Mouse (Mus musculus): ENCODE data around the gene Zfp653.
"Not testable (repeated sequence)": the region's sequence is repeated elsewhere in the genome, so short reads cannot be mapped to it uniquely, and the experiment has no call there.

Gene Zfp653

DNA sequence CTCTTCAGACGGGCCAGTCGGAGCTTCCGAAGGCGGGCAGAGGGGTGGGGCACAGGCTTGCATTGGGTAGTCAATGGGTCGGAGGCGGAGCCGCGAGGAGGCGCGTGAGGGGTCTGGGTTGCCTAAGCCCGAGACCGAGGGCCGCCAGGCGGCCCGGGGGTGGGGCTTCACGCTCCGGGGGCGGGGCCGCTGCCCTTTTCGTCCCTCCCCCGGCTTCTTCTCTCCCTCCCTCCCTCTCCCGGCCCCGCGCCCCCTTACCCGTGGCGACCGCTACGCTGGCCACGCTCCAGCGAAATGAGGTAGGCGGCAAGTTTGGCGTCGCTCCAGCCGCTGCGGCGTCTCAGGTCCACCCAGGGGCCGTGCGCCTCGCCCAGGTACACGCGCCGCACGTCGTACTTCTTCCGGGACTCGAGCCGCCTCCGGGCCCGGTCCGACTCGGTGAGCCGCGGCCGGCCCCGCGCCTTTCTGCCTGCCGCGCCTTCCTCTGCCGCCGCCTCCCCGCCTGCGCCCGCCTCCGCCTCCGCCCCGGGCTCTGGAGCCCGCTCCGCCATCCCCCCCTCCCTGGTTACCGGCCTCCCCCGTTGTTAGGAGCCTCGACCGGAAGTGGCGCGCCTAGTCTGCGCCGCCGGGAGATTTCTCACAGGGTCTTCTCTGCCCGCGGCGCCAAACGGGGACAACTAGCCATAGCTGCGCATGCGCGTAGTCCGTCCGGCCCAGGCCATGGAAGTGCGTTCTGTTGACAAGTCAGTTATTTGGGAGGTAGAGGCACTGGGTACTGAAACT lies at the start of gene Zfp653, which contains the start of gene Gm49318:
TSS of gene Zfp653 (minus strand) at position 586 of the 783 bp plus-strand sequence.
TSS of gene Gm49318 (minus strand) at position 469 of the 783 bp plus-strand sequence.
- peak; percentile 91 for DNase-seq (ENCODE audit: low spot score)

DNA sequence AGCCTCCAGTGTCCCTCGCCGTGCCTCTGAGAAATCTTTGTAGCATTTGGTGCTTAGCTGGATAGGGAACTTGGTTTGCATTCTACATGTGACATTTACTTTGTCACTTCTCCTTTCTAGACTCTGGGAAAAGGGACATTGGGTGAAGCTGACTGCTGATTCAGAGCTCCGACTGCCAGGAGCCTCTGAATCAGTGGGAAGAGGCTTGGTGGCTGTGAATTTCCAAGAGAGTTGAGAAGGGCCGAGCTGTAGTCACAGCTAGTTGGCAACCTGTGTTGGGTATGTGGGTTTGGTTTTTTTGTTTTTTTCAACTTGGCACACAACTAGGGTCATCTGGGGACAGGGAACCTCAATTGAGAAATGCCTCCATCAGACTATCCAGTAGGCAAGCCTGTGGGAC lies 48.4 kb upstream of the Zfp653 start:
- no peak for DNase-seq (ENCODE audit: low spot score)

DNA sequence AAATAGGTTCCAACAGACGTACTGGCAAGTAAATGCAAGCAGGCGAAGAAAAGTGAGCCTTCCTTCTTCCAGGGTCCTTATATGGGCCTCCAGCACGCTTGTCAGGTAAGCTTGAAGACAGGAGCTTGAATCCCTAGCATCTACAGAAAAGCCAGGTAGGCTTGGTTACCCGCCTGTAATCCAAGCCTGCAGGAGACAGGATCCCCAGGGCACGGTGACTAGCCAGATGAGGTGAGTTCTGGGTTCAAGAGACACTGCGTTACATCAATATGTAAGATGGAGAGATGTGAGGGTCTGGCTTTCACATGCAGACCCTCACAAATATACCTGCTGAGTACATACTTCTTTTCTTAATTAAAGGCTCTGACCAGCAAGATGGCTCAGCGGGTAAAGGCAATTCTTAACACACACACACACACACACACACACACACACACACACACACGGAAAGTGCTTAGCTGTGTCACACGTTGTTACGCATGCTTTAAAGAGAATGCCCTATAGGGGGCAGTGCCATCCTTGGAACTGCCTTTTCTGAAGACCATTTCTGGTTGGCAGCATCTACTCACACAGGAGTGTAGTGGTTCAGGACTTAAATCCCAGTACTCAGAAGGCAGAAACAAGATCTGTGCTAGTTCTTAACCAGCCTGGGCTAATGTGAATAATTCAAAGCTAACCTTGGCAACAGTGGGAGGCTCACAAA lies 46.7 kb upstream of the Zfp653 start:
- DNase-seq (ENCODE audit: low spot score): peak; percentile 64

DNA sequence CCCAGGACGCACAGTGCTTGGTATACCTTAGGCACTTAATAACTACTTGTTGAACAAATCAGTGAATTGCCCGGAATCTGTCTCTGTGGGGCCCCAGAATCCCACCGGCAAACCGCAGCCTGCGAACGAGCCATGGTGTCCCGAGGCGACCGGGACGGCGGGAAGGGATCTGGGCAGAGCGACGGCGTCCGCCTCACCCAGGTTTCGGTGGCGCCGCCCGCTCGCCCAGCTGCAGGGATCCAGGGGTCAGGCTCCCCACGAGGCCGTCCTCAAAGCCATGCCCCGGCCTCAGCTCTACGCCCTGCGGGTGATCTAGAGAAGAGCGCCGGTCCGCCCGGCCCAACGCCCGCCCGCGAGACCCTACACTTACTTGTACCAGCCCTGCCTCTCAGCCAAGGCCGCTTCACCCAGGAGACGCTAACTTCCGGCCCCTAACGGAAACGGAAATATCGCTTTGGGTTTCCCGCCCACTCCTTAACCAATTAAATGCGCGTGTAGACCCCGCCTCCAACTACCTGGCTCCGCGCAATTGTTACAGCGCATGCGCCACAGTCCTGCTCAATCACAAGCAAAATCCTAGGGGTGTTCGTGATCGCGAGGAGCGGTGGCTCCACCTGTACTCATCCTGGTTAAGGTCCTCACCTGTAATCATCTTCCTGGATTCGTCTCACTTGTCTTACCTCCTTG lies 45.7 kb upstream of the Zfp653 start, which contains the start of gene Elof1:
TSS of gene Elof1 (minus strand) at position 433 of the 687 bp plus-strand sequence.
- DNase-seq (ENCODE audit: low spot score): peak; percentile 87

DNA sequence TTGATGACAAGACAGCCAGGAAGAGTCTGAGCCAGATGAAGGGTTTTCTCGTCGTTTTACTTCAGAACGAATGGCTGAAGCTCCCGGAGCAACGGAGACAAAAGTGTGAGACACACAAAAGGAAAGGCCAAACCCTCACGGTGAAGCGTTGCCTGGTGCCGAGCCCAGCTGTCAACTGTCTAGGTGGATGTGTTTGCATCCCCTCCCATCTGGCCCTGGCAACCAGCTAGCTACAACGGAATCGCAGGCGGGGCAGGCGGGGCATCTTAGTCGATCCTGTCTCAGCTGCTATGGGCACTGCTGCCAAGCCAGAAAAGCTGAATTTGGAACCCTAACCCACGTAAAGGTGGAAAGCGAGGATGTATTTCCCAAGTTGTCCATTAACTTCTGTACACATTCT lies 44.9 kb upstream of the Zfp653 start:
- no peak for DNase-seq (ENCODE audit: low spot score)

DNA sequence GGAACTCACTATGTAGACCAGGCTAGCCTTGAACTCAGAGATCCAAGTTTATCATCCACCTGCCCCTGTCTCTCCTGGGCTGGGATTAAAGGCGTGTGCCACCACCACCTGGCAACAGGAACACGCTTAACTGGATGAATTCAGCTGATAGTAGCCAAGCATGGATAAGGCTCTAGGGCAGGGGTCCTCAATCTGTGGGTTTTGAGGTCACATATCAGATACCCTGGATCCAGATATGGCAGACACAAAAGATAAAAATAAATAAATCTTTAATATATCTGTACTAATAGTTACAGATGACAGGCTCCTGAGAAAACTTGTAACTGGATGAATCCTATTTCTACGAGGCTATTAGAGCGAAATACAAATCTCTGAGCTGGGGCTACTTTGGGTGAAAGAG lies 44.5 kb upstream of the Zfp653 start:
- DNase-seq (ENCODE audit: low spot score): no peak

DNA sequence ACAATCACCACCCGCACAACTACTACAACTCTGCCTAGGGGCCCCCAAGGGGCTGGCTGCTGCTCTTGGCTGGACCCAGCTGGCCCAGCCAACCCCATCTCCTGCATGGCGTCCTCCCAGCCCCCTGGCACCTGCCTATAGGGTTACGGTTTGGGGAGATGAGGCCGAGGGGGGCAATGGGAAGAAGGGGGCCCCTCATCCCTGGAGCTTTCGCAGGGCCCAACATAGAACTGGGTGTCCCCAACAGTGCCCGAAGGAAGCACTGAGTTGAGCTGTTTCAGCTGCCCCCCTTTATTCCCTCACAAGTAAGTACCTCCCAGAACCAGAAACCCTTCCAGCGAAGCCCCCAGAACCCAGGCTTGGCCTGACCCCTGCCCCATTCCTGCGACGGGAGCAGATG lies 37.0 kb upstream of the Zfp653 start:
- DNase-seq (ENCODE audit: low spot score): no peak

DNA sequence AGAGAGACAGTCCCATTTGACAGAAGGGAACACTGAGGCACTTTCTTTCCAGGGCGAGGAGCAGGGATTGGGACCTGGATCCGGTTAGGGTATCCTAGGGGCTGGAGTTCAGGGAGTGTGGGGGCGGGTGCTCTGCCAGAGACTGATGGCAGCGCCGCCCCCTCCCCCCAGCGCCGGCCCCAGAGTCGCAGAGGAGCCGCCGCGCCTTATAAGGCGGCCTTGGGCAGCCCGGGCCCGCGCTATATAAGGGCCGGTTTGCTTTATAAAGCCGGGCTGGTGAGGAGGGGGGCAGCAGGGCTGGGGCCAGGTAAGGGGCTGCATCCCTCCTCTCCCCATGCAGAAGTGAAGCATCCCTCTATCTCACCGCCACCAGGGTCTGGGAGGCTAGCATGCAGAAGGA lies 28.7 kb upstream of the Zfp653 start:
- DNase-seq (ENCODE audit: low spot score): no peak

DNA sequence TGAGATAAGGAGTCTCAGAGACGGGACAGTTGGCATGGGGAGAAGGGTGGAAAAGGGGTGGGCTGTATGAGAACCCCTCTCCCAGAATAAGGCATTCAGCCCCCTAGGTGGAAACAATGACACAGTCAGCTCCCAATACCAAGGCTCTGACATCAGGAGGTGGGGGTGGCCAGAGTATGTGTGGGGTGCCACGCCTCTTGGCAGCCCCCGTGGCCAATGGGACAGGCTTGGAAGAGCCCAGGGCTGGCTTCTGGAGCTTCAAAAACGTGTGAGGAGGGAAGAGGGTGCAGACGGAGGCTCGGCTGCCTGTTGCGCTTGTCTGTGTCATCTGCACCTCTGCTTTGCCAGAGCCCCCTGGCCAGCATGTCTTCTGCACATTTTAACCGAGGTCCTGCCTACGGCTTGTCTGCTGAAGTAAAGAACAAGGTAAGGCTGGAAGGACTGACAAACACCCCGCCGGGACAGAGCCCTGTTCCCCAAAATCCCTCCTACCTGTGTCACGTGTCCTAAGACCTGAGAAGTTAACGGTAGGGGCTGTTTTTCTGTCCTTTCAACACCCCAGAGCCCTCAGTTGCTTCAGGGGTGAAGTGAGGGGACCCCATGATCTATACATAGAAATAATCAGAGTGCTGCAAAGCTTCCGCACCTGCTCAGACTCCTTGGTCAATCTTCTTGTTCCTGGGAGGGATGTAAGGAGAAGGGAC lies 28.0 kb upstream of the Zfp653 start, which contains the start of gene Cnn1:
TSS of gene Cnn1 (plus strand) at position 224 of the 704 bp plus-strand sequence.
- DNase-seq (ENCODE audit: low spot score): no peak

DNA sequence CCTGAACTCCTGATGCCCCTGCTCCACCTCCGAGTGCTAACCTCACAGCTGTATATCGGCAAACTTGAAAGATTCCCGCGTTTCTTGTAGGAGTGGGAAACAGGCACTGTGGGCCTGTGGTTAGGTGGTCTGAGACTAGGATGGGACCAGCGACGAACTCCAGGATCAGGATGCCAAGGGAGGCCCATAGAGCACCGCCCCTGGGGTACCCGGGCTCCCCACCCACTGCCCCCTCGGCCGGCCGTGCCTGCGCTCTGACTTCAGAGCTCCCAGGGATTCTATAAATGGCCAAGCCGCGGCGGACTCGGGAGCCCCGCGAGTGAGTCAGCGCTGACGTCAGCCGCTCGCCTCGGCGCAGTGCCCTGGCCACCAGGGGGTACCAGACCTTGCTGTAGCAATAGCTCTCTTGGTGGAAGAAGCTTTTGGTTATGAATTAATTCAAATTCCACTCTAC lies 24.7 kb upstream of the Zfp653 start:
- DNase-seq (ENCODE audit: low spot score): peak; percentile 73

DNA sequence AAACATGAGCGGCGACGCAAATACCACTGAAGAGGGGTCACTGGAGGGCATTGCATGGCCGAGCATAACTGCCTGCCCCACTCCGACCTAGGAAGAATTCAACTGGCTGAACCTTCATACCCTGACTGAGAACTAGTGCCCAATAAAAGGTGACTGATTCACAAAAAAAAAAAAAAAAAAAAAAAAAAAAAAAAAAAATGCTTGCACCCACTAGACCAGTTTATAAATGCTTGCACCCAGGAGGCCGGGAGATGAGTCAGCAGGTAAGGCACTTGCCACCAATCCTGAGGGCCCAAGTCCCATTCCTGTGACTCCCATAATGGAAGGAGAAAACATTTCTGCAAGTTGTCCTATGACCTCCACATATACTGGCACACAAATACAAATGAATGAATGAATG lies 21.6 kb upstream of the Zfp653 start:
- no peak for DNase-seq (ENCODE audit: low spot score)

DNA sequence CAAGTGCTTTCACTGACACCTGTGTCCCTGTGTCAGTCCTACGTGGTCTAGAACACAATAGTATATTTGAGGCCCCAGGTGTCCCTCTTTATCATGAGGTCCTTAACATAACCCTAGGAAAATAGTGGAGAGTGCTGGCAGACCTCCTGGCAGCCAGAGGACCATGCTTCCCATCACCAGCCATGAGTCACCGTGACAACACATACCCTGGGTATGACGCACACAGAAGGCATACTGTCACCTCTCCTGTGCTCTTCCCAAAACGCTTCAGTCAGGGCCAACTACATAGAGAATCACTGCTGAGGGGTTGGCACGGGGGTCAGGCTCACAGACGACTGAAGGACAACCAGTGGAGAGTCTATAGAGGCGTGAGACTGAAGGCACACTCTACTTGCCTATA lies 18.8 kb upstream of the Zfp653 start:
- no peak for DNase-seq (ENCODE audit: low spot score)

DNA sequence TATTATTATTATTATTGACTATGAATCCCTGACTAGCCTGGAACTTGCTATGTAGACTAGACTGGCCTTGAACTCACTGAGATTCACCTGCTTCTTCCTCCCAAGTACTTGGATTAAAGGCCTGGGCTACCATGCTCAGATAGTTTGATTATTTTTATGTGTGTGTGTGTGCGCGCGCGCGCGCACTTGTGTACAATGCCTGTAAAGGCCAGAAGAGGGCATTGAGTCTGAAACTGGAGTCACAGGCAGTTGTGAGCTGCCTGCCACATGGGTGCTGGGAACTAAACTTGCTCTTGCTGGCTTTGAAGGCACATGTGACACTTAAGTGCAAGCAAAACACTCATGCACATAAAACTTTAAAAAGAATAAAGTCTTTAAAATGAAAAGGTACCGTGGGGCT lies 18.1 kb upstream of the Zfp653 start:
- DNase-seq (ENCODE audit: low spot score): no peak

DNA sequence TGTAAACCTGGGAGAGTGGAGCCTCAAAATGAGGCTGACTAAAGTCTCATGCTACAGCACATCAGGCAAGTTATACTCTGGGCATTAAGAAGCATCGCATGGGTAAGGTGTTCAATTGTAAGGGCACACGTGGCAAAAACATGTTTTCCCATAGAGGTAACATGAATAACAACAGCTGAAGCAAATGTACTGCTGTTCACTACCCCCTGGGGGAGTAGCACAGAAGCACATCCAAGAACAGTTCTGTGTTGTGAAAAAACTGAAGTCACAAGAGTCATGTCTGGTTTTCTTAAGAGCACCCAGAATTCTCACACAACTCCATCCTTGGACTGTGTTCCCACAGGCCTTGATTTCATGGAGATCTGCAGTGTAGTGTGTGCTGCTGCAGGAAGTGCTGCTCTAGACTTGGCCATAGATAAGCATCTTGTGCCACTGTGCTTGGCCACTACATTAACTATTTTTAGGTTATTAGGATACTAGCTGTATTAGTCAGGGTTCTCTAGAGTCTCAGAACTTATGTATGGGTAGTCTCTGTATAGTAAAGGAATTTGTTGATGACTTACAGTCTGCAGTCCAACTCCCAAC lies 15.9 kb upstream of the Zfp653 start:
- no peak for DNase-seq (ENCODE audit: low spot score)

DNA sequence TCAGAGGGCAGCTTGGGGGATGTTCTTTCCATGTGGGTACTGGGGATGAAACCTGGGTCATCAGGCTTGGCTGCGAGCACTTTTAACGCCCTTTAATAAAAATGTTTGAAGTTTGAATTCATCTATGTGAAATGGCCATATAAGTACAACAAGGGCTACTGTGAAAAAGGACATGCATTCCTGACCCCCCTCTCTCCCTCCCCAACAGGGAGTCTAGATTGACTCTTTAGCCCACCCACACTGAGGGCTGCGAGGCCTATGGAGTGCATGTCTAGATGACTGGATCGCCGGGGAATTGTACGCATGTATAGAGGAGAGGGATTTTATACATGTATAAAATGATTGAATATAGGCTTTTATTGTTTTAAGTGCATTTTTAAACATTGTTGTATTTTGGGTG lies 14.8 kb upstream of the Zfp653 start:
- DNase-seq (ENCODE audit: low spot score): no peak

DNA sequence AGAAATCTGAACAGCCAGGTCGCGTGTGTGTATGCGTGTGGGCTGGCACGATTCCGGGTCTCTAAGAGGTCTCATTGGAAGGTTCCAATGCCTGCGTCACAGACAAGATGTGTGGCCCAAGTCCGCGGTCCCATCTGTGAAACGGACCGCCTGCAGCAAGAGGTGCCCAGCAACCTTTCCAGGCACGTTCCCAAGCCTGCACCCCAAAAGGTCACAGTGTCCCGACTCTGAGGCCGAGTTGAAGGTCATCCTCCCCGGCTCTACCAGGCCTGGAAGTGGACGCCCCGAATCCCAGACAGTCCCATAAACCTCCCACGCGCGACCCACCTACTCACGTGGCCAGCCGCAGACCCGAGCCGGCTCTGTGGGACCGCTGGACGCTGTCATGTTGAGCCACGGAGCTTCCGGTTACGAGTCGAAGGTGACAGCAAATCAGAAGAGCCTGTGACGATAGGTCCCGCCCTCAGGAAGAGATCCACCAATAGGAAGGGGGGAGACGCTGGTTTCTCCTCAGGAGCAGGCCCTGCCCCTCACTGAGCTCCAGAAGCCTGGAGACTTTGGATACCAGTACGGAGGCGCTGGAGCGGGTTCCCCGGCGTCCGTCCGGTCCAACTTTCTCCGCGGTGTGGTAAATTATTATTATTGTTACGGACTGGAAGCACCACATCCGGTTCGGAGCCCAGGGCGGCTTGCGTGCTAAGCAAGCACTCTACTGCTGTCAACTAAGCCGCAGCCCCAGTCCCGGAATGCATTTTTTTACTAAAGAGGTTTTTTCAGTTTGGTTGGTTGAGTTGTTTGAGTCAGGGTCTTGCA lies 14.1 kb upstream of the Zfp653 start, which contains the start of gene Ecsit:
TSS of gene Ecsit (minus strand) at position 417 of the 813 bp plus-strand sequence.
- peak; percentile 88 for DNase-seq (ENCODE audit: low spot score)

DNA sequence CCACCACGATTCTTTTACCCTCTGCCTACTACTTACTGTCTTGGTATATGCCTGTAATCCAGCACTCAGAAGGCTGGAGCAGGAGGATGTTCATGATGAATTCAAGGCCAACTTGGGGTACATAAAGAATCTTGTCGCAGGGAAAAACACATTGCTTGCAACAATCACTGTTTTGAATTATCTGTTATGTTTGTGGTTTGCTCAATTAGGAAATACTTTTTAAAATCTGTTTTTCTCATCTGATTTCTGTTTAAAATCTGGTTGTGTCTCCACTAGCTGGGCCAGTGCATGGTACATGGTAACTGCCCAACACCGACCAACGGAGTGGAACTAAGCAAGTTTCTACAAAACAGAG lies 13.5 kb upstream of the Zfp653 start:
- no peak for DNase-seq (ENCODE audit: low spot score)

DNA sequence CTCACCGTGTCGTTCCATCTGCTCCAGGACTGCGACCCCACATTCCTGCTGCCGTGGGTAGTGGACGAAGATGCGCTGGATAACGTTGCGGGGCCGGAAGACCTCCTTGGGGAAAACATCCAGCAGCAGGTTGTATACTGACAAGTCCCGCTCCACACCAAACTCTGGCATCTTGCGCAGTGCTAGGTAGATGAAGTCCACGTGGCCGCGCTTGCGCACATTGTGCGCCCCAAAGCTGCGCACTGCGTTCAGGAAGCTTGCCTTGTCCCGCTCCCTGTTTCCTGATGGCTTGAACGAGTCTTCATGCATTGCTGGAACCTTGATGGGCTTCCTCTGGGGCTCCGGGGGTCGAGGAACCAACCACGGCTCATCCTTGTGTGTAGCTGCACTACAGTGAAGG lies 5.0 kb upstream of the Zfp653 start:
- no peak for DNase-seq (ENCODE audit: low spot score)

DNA sequence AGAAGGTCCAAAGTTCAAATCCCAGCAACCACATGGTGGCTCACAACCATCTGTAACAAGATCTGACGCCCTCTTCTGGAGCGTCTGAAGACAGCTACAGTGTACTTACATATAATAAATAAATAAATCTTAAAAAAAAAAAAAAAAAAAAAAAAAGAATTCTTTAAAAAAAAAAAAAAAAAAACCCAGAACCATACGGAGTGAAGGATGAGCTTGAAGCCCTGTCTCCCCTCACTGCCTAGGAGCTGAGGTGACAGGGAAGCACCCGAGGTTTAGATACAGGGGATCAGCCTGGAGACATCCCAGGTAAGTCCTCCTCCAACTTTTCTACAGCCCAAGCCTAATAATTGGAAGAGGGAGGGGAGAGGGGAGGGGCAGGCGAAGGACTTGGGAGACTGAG lies 4.6 kb upstream of the Zfp653 start:
- DNase-seq (ENCODE audit: low spot score): not testable (repeated sequence)

DNA sequence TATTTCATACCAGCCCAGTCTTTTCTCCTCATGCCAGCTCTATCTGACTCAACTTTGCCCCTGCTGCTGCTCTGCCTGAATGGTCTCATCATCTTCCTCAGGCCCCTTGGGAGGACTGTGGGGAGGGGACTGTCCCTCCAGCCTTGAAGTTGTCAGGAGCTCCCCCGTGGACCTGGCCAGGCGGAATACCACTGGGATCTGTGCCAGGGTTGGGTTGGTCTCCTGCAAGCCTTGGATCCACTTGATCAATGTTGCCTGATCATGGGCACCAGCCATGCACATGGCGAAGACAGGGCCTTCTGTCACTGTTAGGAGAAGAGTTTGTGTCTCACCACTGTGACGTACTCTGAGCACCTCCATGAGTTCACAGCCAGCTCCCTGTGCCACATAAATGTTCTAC lies 1.1 kb upstream of the Zfp653 start:
- no peak for DNase-seq (ENCODE audit: low spot score)
